Mouse (Mus musculus) kidney, embryonic 15.5 days (tissue): ENCODE measurements around the gene Nhlrc1. TPM values are rescaled to one million over a fixed set of nuclear protein-coding genes. Genes with fewer than 3 reads are reported as not detected.

Experiments used
- ATAC-seq: fragments of 200-750 bp; cut with Nextera tagmentation; replicated peaks from 2 replicates; pipeline ENCODE4 v1.8.0; 2017; ENCODE audit warnings: moderate TSS enrichment; ENCODE audit not compliant: low FRiP score
- H3K27ac ChIP-seq: fragments of 300-500 bp; sonication (generic); 2 replicates; pipeline ENCODE4 v1.5.1; 2015; ENCODE audit warnings: mild to moderate bottlenecking, inconsistent platforms
- H3K27me3 ChIP-seq: fragments of 300-500 bp; sonication (generic); 2 replicates; pipeline ENCODE4 v1.6.1; 2015; ENCODE audit warnings: inconsistent platforms
- H3K36me3 ChIP-seq: fragments of 300-500 bp; sonication (generic); 2 replicates; pipeline ENCODE4 v1.6.1; 2015; ENCODE audit warnings: inconsistent platforms
- H3K4me1 ChIP-seq: fragments of 300-500 bp; sonication (generic); 2 replicates; pipeline ENCODE4 v1.6.1; 2015; ENCODE audit warnings: inconsistent platforms
- H3K4me2 ChIP-seq: fragments of 300-500 bp; sonication (generic); 2 replicates; pipeline ENCODE4 v1.6.1; 2015; ENCODE audit warnings: moderate library complexity, mild to moderate bottlenecking, inconsistent platforms
- H3K4me3 ChIP-seq: fragments of 300-500 bp; sonication (generic); replicated peaks from 2 replicates; pipeline ENCODE4 v1.5.1; 2015; ENCODE audit warnings: mild to moderate bottlenecking, inconsistent platforms
- H3K9ac ChIP-seq: fragments of 300-500 bp; sonication (generic); 2 replicates; pipeline ENCODE4 v1.6.1; 2015; ENCODE audit warnings: mild to moderate bottlenecking, inconsistent platforms
- H3K9me3 ChIP-seq: fragments of 300-500 bp; sonication (generic); replicated peaks from 2 replicates; pipeline ENCODE4 v1.6.1; 2016; ENCODE audit warnings: inconsistent platforms
- WGBS: fragments of 180-500 bp; shearing (Covaris S2); methylation state at CpG from one replicate; pipeline ENCODE4 v1.1.7; 2015; ENCODE audit warnings: mixed read lengths; 5-methylcytosine and 5-hydroxymethylcytosine counted together
- polyA plus RNA-seq: library from polyadenylated mRNA; unstranded; fragments of >200 nt; fragmentation: Nextera tagmentation; extraction: Ambion mirVana; gene quantifications from 2 replicates; pipeline ENCODE4 v1.2.1, GENCODE M21; 2015

The Nhlrc1 gene
- polyA plus RNA-seq, 1 experiment from 2014 or later, result 3.6 TPM

- 58% methylated on average over 4 of the region's 4 CpGs for WGBS
- Histone ChIP-seq H3K27me3 (no peaks in the 10 kb centered on the region), H3K27ac (no peak overlapping the region), H3K4me3 (no peak overlapping the region), H3K4me1 (peaks cover 2% of the 10 kb centered on the region; the same call in 1 of the 2 replicates), H3K9ac (no peak overlapping the region), H3K4me2 (no peak overlapping the region), H3K36me3 (no peaks in the 10 kb centered on the region), H3K9me3 (no peaks in the 10 kb centered on the region)
- no peak for ATAC-seq
Measured at GRCm38 (mm10) chr13:46997355-46997754, 17.3 kb downstream of the Nhlrc1 start.

GRCm38 (mm10) chr13:46993274-46993551, 21.4 kb downstream of the Nhlrc1 start:
- no peak overlapping the region for H3K4me3 ChIP-seq
- H3K27ac ChIP-seq, result no peak overlapping the region
- peaks cover 2% of the 10 kb centered on the region; the same call in 1 of the 2 replicates for H3K4me1 ChIP-seq
- WGBS, result 83% methylated on average over 2 of the region's 2 CpGs
- no peak overlapping the region for H3K4me2 ChIP-seq
- no peaks in the 10 kb centered on the region for H3K36me3 ChIP-seq
- no peak overlapping the region for H3K9ac ChIP-seq
- no peaks in the 10 kb centered on the region for H3K9me3 ChIP-seq
- no peak for ATAC-seq
- H3K27me3 ChIP-seq, result no peaks in the 10 kb centered on the region

- Histone ChIP-seq H3K4me3 (no peak overlapping the region), H3K4me2 (no peak overlapping the region), H3K36me3 (no peaks in the 10 kb centered on the region), H3K9me3 (no peaks in the 10 kb centered on the region), H3K9ac (no peak overlapping the region), H3K27me3 (no peaks in the 10 kb centered on the region), H3K4me1 (peaks cover 2% of the 10 kb centered on the region; the same call in 1 of the 2 replicates), H3K27ac (no peak overlapping the region)
- 79% methylated on average over 7 of the region's 7 CpGs for WGBS
- ATAC-seq, result no peak
Measured at GRCm38 (mm10) chr13:46992516-46993273, 22.0 kb downstream of the Nhlrc1 start.

GRCm38 (mm10) chr13:46990376-46991011, 24.2 kb downstream of the Nhlrc1 start:
- Histone ChIP-seq H3K9ac (no peak overlapping the region), H3K4me2 (no peak overlapping the region), H3K27ac (no peak overlapping the region), H3K27me3 (no peaks in the 10 kb centered on the region), H3K36me3 (no peaks in the 10 kb centered on the region), H3K4me1 (peaks cover 2% of the 10 kb centered on the region; the same call in 1 of the 2 replicates), H3K9me3 (no peaks in the 10 kb centered on the region), H3K4me3 (no peak overlapping the region)
- no peak for ATAC-seq
- WGBS, result 32% methylated on average over 4 of the region's 4 CpGs

- Histone ChIP-seq H3K27me3 (no peaks in the 10 kb centered on the region), H3K36me3 (no peaks in the 10 kb centered on the region), H3K27ac (no peak overlapping the region), H3K4me3 (no peak overlapping the region), H3K9ac (no peak overlapping the region), H3K4me2 (no peak overlapping the region), H3K4me1 (no peaks in the 10 kb centered on the region), H3K9me3 (no peaks in the 10 kb centered on the region)
- ATAC-seq, result no peak
- 72% methylated on average over 8 of the region's 8 CpGs for WGBS
Measured at GRCm38 (mm10) chr13:46987941-46988340, 26.7 kb downstream of the Nhlrc1 start.

GRCm38 (mm10) chr13:46986208-46986607, 28.4 kb downstream of the Nhlrc1 start:
- ATAC-seq, result no peak
- no peaks in the 10 kb centered on the region for H3K4me1 ChIP-seq
- no peaks in the 10 kb centered on the region for H3K9me3 ChIP-seq
- H3K4me3 ChIP-seq, result no peak overlapping the region
- H3K27ac ChIP-seq, result no peak overlapping the region
- no peaks in the 10 kb centered on the region for H3K27me3 ChIP-seq
- 72% methylated on average over 6 of the region's 6 CpGs for WGBS
- H3K4me2 ChIP-seq, result no peak overlapping the region
- H3K36me3 ChIP-seq, result no peaks in the 10 kb centered on the region
- H3K9ac ChIP-seq, result no peak overlapping the region

GRCm38 (mm10) chr13:46983878-46984277, 30.8 kb downstream of the Nhlrc1 start:
- Histone ChIP-seq H3K4me1 (0 out of 2 replicates have a peak, but pooled peaks cover 5% of the 10 kb centered on the region), H3K27ac (no peak overlapping the region), H3K27me3 (no peaks in the 10 kb centered on the region), H3K4me3 (no peak overlapping the region), H3K36me3 (no peaks in the 10 kb centered on the region), H3K9ac (no peak overlapping the region), H3K4me2 (no peak overlapping the region), H3K9me3 (no peaks in the 10 kb centered on the region)
- WGBS, result 87% methylated on average over 2 of the region's 2 CpGs
- no peak for ATAC-seq

GRCm38 (mm10) chr13:46979836-46980490, 34.7 kb downstream of the Nhlrc1 start:
- no peaks in the 10 kb centered on the region for H3K27me3 ChIP-seq

GRCm38 (mm10) chr13:46976532-46976931, 38.1 kb downstream of the Nhlrc1 start:
- Histone ChIP-seq H3K9me3 (no peaks in the 10 kb centered on the region), H3K4me1 (0 out of 2 replicates have a peak, but pooled peaks cover 9% of the 10 kb centered on the region), H3K27ac (no peak overlapping the region), H3K27me3 (no peaks in the 10 kb centered on the region), H3K4me3 (no peak overlapping the region), H3K4me2 (no peak overlapping the region), H3K9ac (no peak overlapping the region), H3K36me3 (no peaks in the 10 kb centered on the region)
- WGBS, result 91% methylated on average over 7 of the region's 7 CpGs
- ATAC-seq, result no peak

More at GRCm38 (mm10) chr13:46979836-46980490, 34.7 kb downstream of the Nhlrc1 start:
- no peak overlapping the region for H3K27ac ChIP-seq
- H3K4me3 ChIP-seq, result no peak overlapping the region
- WGBS, result 56% methylated on average over 13 of the region's 13 CpGs
- H3K9ac ChIP-seq, result no peak overlapping the region
- no peaks in the 10 kb centered on the region for H3K9me3 ChIP-seq
- no peak overlapping the region for H3K4me2 ChIP-seq
- ATAC-seq, result no peak
- 0 out of 2 replicates have a peak, but pooled peaks cover 9% of the 10 kb centered on the region for H3K4me1 ChIP-seq
- H3K36me3 ChIP-seq, result no peaks in the 10 kb centered on the region

GRCm38 (mm10) chr13:46975930-46976329, 38.7 kb downstream of the Nhlrc1 start:
- Histone ChIP-seq H3K27ac (no peak overlapping the region), H3K4me1 (0 out of 2 replicates have a peak, but pooled peaks cover 9% of the 10 kb centered on the region), H3K27me3 (no peaks in the 10 kb centered on the region), H3K4me2 (no peak overlapping the region), H3K9me3 (no peaks in the 10 kb centered on the region), H3K36me3 (no peaks in the 10 kb centered on the region), H3K4me3 (no peak overlapping the region), H3K9ac (no peak overlapping the region)
- no peak for ATAC-seq
- 43% methylated on average over 4 of the region's 4 CpGs for WGBS

- Histone ChIP-seq H3K27ac (no peak overlapping the region), H3K36me3 (no peaks in the 10 kb centered on the region), H3K27me3 (no peaks in the 10 kb centered on the region), H3K4me1 (0 out of 2 replicates have a peak, but pooled peaks cover 8% of the 10 kb centered on the region), H3K4me3 (no peak overlapping the region), H3K4me2 (0 out of 2 replicates have a peak overlapping the region, but pooled peaks have one; percentile 7), H3K9me3 (no peaks in the 10 kb centered on the region), H3K9ac (no peak overlapping the region)
- WGBS, result 70% methylated on average over 14 of the region's 14 CpGs
- no peak for ATAC-seq
Measured at GRCm38 (mm10) chr13:46975031-46975551, 39.6 kb downstream of the Nhlrc1 start.
